Mouse (Mus musculus): ENCODE measurements around the gene Chmp6. TPM values are rescaled to one million over a fixed set of nuclear protein-coding genes. Genes with fewer than 3 reads are reported as not detected.
A peak's percentile ranks its signal among the peaks of the same experiment; 100 is the strongest.

The Chmp6 gene
- polyA plus RNA-seq, 1 experiment from 2014 or later: 109 TPM

- 67% methylated on average over 4 of the region's 4 CpGs for WGBS
- H3K4me3 ChIP-seq (ENCODE audit: low read depth, low read length): no peak overlapping the region
- no peak overlapping the region for H3K4me2 ChIP-seq (ENCODE audit: low read depth, severe bottlenecking)
- ATAC-seq (ENCODE audit: insufficient number of reproducible peaks, low FRiP score, low TSS enrichment, low read depth) (no peak), DNase-seq (ENCODE audit: low spot score) (no peak)
- peaks cover 2% of the 10 kb centered on the region; the same call in 1 of the 2 replicates for H3K36me3 ChIP-seq (ENCODE audit: control insufficient read depth, insufficient read depth, low read length)
- H3K9ac ChIP-seq (ENCODE audit: low read length): no peak overlapping the region
- no peaks in the 10 kb centered on the region for H3K9me3 ChIP-seq (ENCODE audit: control insufficient read depth, low read length)
- 0 out of 2 replicates have a peak, but pooled peaks cover 2% of the 10 kb centered on the region for H3K27me3 ChIP-seq (ENCODE audit: control insufficient read depth, insufficient read depth, low read length)
- no peaks in the 10 kb centered on the region for H3K4me1 ChIP-seq (ENCODE audit: control insufficient read depth, insufficient read depth, low read length)
- H3K27ac ChIP-seq (replicated peaks; ENCODE audit: low read depth, low read length): no peak overlapping the region
Observed at GRCm38 (mm10) chr11:119901174-119901573, 12.1 kb upstream of the Chmp6 start.

GRCm38 (mm10) chr11:119902891-119903290 is 10.3 kb upstream of the Chmp6 start:
- Histone ChIP-seq H3K27me3 (ENCODE audit: control insufficient read depth, insufficient read depth, low read length) (0 out of 2 replicates have a peak, but pooled peaks cover 2% of the 10 kb centered on the region), H3K9me3 (ENCODE audit: control insufficient read depth, low read length) (no peaks in the 10 kb centered on the region), H3K4me3 (ENCODE audit: low read depth, low read length) (no peak overlapping the region), H3K27ac (replicated peaks; ENCODE audit: low read depth, low read length) (no peak overlapping the region), H3K9ac (ENCODE audit: low read length) (no peak overlapping the region), H3K36me3 (ENCODE audit: control insufficient read depth, insufficient read depth, low read length) (peaks cover 2% of the 10 kb centered on the region; the same call in 1 of the 2 replicates), H3K4me1 (ENCODE audit: control insufficient read depth, insufficient read depth, low read length) (no peaks in the 10 kb centered on the region), H3K4me2 (ENCODE audit: low read depth, severe bottlenecking) (no peak overlapping the region)
- ATAC-seq (ENCODE audit: insufficient number of reproducible peaks, low FRiP score, low TSS enrichment, low read depth) (no peak), DNase-seq (ENCODE audit: low spot score) (no peak)
- 84% methylated on average over 4 of the region's 4 CpGs for WGBS

GRCm38 (mm10) chr11:119904621-119905286 is 8.5 kb upstream of the Chmp6 start:
- Histone ChIP-seq H3K4me1 (ENCODE audit: control insufficient read depth, insufficient read depth, low read length) (peaks cover 3% of the 10 kb centered on the region), H3K9ac (ENCODE audit: low read length) (no peak overlapping the region), H3K27me3 (ENCODE audit: control insufficient read depth, insufficient read depth, low read length) (0 out of 2 replicates have a peak, but pooled peaks cover 2% of the 10 kb centered on the region), H3K9me3 (ENCODE audit: control insufficient read depth, low read length) (no peaks in the 10 kb centered on the region), H3K4me3 (ENCODE audit: low read depth, low read length) (no peak overlapping the region), H3K36me3 (ENCODE audit: control insufficient read depth, insufficient read depth, low read length) (no peaks in the 10 kb centered on the region), H3K4me2 (ENCODE audit: low read depth, severe bottlenecking) (no peak overlapping the region), H3K27ac (replicated peaks; ENCODE audit: low read depth, low read length) (no peak overlapping the region)
- WGBS: 35% methylated on average over 5 of the region's 5 CpGs
- peak; percentile 84 for DNase-seq (ENCODE audit: low spot score)
- ATAC-seq (ENCODE audit: insufficient number of reproducible peaks, low FRiP score, low TSS enrichment, low read depth): peak; percentile 46

GRCm38 (mm10) chr11:119905794-119906193 is 7.4 kb upstream of the Chmp6 start:
- H3K9ac ChIP-seq (ENCODE audit: low read length): no peak overlapping the region
- 86% methylated on average over 5 of the region's 5 CpGs for WGBS
- no peak overlapping the region for H3K27ac ChIP-seq (replicated peaks; ENCODE audit: low read depth, low read length)
- H3K4me1 ChIP-seq (ENCODE audit: control insufficient read depth, insufficient read depth, low read length): peaks cover 6% of the 10 kb centered on the region
- DNase-seq (ENCODE audit: low spot score) (no peak), ATAC-seq (ENCODE audit: insufficient number of reproducible peaks, low FRiP score, low TSS enrichment, low read depth) (no peak)
- H3K36me3 ChIP-seq (ENCODE audit: control insufficient read depth, insufficient read depth, low read length): no peaks in the 10 kb centered on the region
- H3K27me3 ChIP-seq (ENCODE audit: control insufficient read depth, insufficient read depth, low read length): 0 out of 2 replicates have a peak, but pooled peaks cover 2% of the 10 kb centered on the region
- no peak overlapping the region for H3K4me2 ChIP-seq (ENCODE audit: low read depth, severe bottlenecking)
- H3K9me3 ChIP-seq (ENCODE audit: control insufficient read depth, low read length): no peaks in the 10 kb centered on the region
- H3K4me3 ChIP-seq (ENCODE audit: low read depth, low read length): no peak overlapping the region

- Histone ChIP-seq H3K9me3 (ENCODE audit: control insufficient read depth, low read length) (no peaks in the 10 kb centered on the region), H3K27ac (replicated peaks; ENCODE audit: low read depth, low read length) (no peak overlapping the region), H3K27me3 (ENCODE audit: control insufficient read depth, insufficient read depth, low read length) (0 out of 2 replicates have a peak, but pooled peaks cover 2% of the 10 kb centered on the region), H3K9ac (ENCODE audit: low read length) (no peak overlapping the region), H3K4me1 (ENCODE audit: control insufficient read depth, insufficient read depth, low read length) (peaks cover 6% of the 10 kb centered on the region), H3K4me2 (ENCODE audit: low read depth, severe bottlenecking) (no peak overlapping the region), H3K4me3 (ENCODE audit: low read depth, low read length) (no peak overlapping the region), H3K36me3 (ENCODE audit: control insufficient read depth, insufficient read depth, low read length) (no peaks in the 10 kb centered on the region)
- WGBS: 50% methylated on average over 7 of the region's 7 CpGs
- no peak for ATAC-seq (ENCODE audit: insufficient number of reproducible peaks, low FRiP score, low TSS enrichment, low read depth)
- DNase-seq (ENCODE audit: low spot score): no peak
Observed at GRCm38 (mm10) chr11:119907006-119907650, 6.1 kb upstream of the Chmp6 start.

GRCm38 (mm10) chr11:119907711-119908110 is 5.5 kb upstream of the Chmp6 start:
- Histone ChIP-seq H3K27ac (replicated peaks; ENCODE audit: low read depth, low read length) (no peak overlapping the region), H3K4me1 (ENCODE audit: control insufficient read depth, insufficient read depth, low read length) (peaks cover 9% of the 10 kb centered on the region), H3K27me3 (ENCODE audit: control insufficient read depth, insufficient read depth, low read length) (0 out of 2 replicates have a peak, but pooled peaks cover 2% of the 10 kb centered on the region), H3K4me2 (ENCODE audit: low read depth, severe bottlenecking) (no peak overlapping the region), H3K36me3 (ENCODE audit: control insufficient read depth, insufficient read depth, low read length) (no peaks in the 10 kb centered on the region), H3K4me3 (ENCODE audit: low read depth, low read length) (no peak overlapping the region), H3K9me3 (ENCODE audit: control insufficient read depth, low read length) (no peaks in the 10 kb centered on the region), H3K9ac (ENCODE audit: low read length) (no peak overlapping the region)
- 62% methylated on average over 7 of the region's 7 CpGs for WGBS
- no peak for ATAC-seq (ENCODE audit: insufficient number of reproducible peaks, low FRiP score, low TSS enrichment, low read depth)
- no peak for DNase-seq (ENCODE audit: low spot score)

- 2% methylated on average over 5 of the region's 5 CpGs for WGBS
- peak; percentile 90 for DNase-seq (ENCODE audit: low spot score)
Observed at GRCm38 (mm10) chr11:119909436-119909835, 3.8 kb upstream of the Chmp6 start.

GRCm38 (mm10) chr11:119912845-119913244 is 396 bp upstream of the Chmp6 start:
- peak overlapping the region; percentile 91 for H3K4me2 ChIP-seq (ENCODE audit: low read depth, severe bottlenecking)
- DNase-seq (ENCODE audit: low spot score) (peak; percentile 34), ATAC-seq (ENCODE audit: insufficient number of reproducible peaks, low FRiP score, low TSS enrichment, low read depth) (no peak)
- H3K4me3 ChIP-seq (ENCODE audit: low read depth, low read length): peak overlapping the region; percentile 97
- peaks cover 9% of the 10 kb centered on the region for H3K36me3 ChIP-seq (ENCODE audit: control insufficient read depth, insufficient read depth, low read length)
- 4% methylated on average over 7 of the region's 7 CpGs for WGBS
- no peaks in the 10 kb centered on the region for H3K9me3 ChIP-seq (ENCODE audit: control insufficient read depth, low read length)
- H3K27me3 ChIP-seq (ENCODE audit: control insufficient read depth, insufficient read depth, low read length): no peaks in the 10 kb centered on the region
- peak overlapping the region; percentile 95 for H3K9ac ChIP-seq (ENCODE audit: low read length)
- peaks cover 25% of the 10 kb centered on the region for H3K4me1 ChIP-seq (ENCODE audit: control insufficient read depth, insufficient read depth, low read length)
- 0 out of 2 replicates have a peak overlapping the region, but pooled peaks have one; percentile 30 for H3K27ac ChIP-seq (replicated peaks; ENCODE audit: low read depth, low read length)

More at GRCm38 (mm10) chr11:119909436-119909835, 3.8 kb upstream of the Chmp6 start:
- H3K27me3 ChIP-seq (ENCODE audit: control insufficient read depth, insufficient read depth, low read length): 0 out of 2 replicates have a peak, but pooled peaks cover 2% of the 10 kb centered on the region
- ATAC-seq (ENCODE audit: insufficient number of reproducible peaks, low FRiP score, low TSS enrichment, low read depth): no peak
- no peak overlapping the region for H3K4me2 ChIP-seq (ENCODE audit: low read depth, severe bottlenecking)
- peaks cover 19% of the 10 kb centered on the region for H3K4me1 ChIP-seq (ENCODE audit: control insufficient read depth, insufficient read depth, low read length)
- no peak overlapping the region for H3K4me3 ChIP-seq (ENCODE audit: low read depth, low read length)
- H3K27ac ChIP-seq (replicated peaks; ENCODE audit: low read depth, low read length): no peak overlapping the region
- peak overlapping the region; percentile 2; the same call in 1 of the 2 replicates for H3K9ac ChIP-seq (ENCODE audit: low read length)
- no peaks in the 10 kb centered on the region for H3K9me3 ChIP-seq (ENCODE audit: control insufficient read depth, low read length)
- no peaks in the 10 kb centered on the region for H3K36me3 ChIP-seq (ENCODE audit: control insufficient read depth, insufficient read depth, low read length)
